Mouse (Mus musculus) megakaryocyte, embryonic 14.5 days (primary cell): ENCODE results near the gene Ffar2.

ENCODE experiments used
- FLI1 ChIP-seq: IDR thresholded peaks from 2 replicates; pipeline ENCODE4 v1.6.1; 2012; ENCODE audit warnings: low read length, inconsistent platforms, mixed read lengths
- GATA1 ChIP-seq: IDR thresholded peaks from 3 replicates; pipeline ENCODE4 v1.6.1; 2012; ENCODE audit warnings: mixed read lengths, low read length, inconsistent platforms, borderline replicate concordance

- TF ChIP-seq FLI1 (no peak), GATA1 (no peak)
Observed at GRCm38 (mm10) chr7:30840306-30840705, 16.7 kb upstream of the Ffar2 start.
